Comparison of ENCODE assay signal across 11 mouse cellular contexts in the genomic region with DNA sequence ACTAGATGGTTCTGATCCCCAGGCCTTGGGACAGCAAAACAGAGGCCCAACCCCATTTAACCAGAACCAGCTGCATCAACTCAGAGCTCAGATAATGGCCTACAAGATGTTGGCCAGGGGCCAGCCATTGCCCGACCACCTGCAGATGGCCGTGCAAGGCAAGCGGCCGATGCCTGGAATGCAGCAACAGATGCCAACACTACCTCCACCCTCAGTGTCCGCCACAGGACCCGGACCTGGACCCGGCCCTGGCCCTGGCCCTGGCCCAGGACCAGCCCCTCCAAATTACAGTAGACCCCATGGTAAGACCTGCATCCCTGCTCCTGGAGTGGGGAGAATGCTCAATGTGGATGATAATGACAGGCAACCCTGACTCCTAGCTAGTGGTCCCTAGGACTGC. TPM values are rescaled to one million over a fixed set of nuclear protein-coding genes. Genes with fewer than 3 reads are reported as not detected.
DNase-seq lines count a peak whose midpoint lies in the region; ATAC-seq and TF ChIP-seq lines count a peak whose summit lies in the region.
"Had no signal": no experiment of that assay in that cellular context is flagged by ENCODE, and none has a peak within 500 bp of the region (broad histone marks: within the 10 kb centered on the region; RNA-seq: fewer than 3 reads in every experiment).

No protein-coding gene starts in this region.

- H3K9me3 ChIP-seq in heart, embryonic 12.5 days (replicated peaks) = no peaks in the 10 kb centered on the region
- no peaks in the 10 kb centered on the region for H3K9me3 ChIP-seq in lung, embryonic 14.5 days (ENCODE audit: low read depth, low read length)

- ATAC-seq in heart, embryonic 12.5 days (ENCODE audit: insufficient number of reproducible peaks, low FRiP score) = peak; percentile 34; the same call in 1 of the 2 replicates
- no peak for ATAC-seq in lung, embryonic 14.5 days (ENCODE audit: insufficient read depth)

- no peak overlapping the region for H3K9ac ChIP-seq in heart, embryonic 12.5 days
- H3K9ac ChIP-seq in lung, embryonic 14.5 days = no peak overlapping the region

- no peak overlapping the region for H3K4me3 ChIP-seq in heart, embryonic 12.5 days
- no peak overlapping the region for H3K4me3 ChIP-seq in lung, embryonic 14.5 days (ENCODE audit: low read depth, low read length)

- H3K4me2 ChIP-seq in heart, embryonic 12.5 days = no peak overlapping the region
- no peak overlapping the region for H3K4me2 ChIP-seq in lung, embryonic 14.5 days
- H3K4me2 ChIP-seq: liver, embryonic 11.5 days had no signal

- intact Hi-C loops in heart, postnatal 14 days (cut with DNase I) = no loop called here
- intact Hi-C loops in left cerebral cortex, postnatal 25 days (cut with DNase I) = no loop called here

- 45% methylated on average over 7 of the region's 7 CpGs for WGBS in heart, embryonic 12.5 days
- 43% methylated on average over 7 of the region's 7 CpGs for WGBS in lung, embryonic 14.5 days

- peaks cover 87% of the 10 kb centered on the region for H3K36me3 ChIP-seq in heart, embryonic 12.5 days
- peaks cover 93% of the 10 kb centered on the region for H3K36me3 ChIP-seq in lung, embryonic 14.5 days (ENCODE audit: insufficient read depth)

- TF ChIP-seq CTCF in lung, embryonic 14.5 days (IDR thresholded peaks at IDR 0.05; ENCODE audit: low read depth) = no peak

- peaks cover 22% of the 10 kb centered on the region for H3K4me1 ChIP-seq in heart, embryonic 12.5 days (replicated peaks)
- no peaks in the 10 kb centered on the region for H3K4me1 ChIP-seq in lung, embryonic 14.5 days (ENCODE audit: insufficient read depth)

- no peak overlapping the region for H3K27ac ChIP-seq in heart, embryonic 12.5 days (ENCODE audit: poor library complexity, severe bottlenecking)
- no peak overlapping the region for H3K27ac ChIP-seq in lung, embryonic 14.5 days (ENCODE audit: low read depth)

- no peak for DNase-seq in heart, postnatal 14 days
- DNase-seq in lung, embryonic 14.5 days = peak; percentile 37
- DNase-seq in lung, postnatal 25 days (ENCODE audit: low spot score) = no peak
- DNase-seq in NIH3T3 (ENCODE audit: low read depth) = peak; percentile 57
- DNase-seq in cerebellum, postnatal 25 days = peak; percentile 48 to 69
- no peak for DNase-seq in left cerebral cortex, postnatal 25 days (ENCODE audit: low spot score in 2 of 2)
- DNase-seq: gastrocnemius, postnatal 36 days; kidney, adult 9 months; lung, postnatal 10 days had no signal

- no peaks in the 10 kb centered on the region for H3K27me3 ChIP-seq in heart, embryonic 12.5 days (replicated peaks)
- H3K27me3 ChIP-seq in lung, embryonic 14.5 days (ENCODE audit: insufficient read depth, low read length) = no peaks in the 10 kb centered on the region

RNA-seq across cellular contexts. Expression of gene Smarca4, which starts 19.7 kb away (rescaled TPM):
- 76.0 and 78.5 TPM in 2 replicates for polyA plus RNA-seq in heart, embryonic 12.5 days (2016; fragmentation: Nextera tagmentation; extraction: Ambion mirVana)
- 10 to 100 TPM; 46.5 to 51.6 TPM for total RNA-seq in heart, postnatal 14 days (2021)
- polyA plus RNA-seq in lung, embryonic 14.5 days (2014; fragmentation: Nextera tagmentation; extraction: Ambion mirVana) = 106 and 114 TPM in 2 replicates
- 100 to 1,000 TPM; 117 to 118 TPM for total RNA-seq in left cerebral cortex, postnatal 25 days (2021)

RNA-seq across cellular contexts. Expression of gene Yipf2, which starts 43.0 kb away (rescaled TPM):
- polyA plus RNA-seq in heart, embryonic 12.5 days (2016; fragmentation: Nextera tagmentation; extraction: Ambion mirVana) = 12.9 and 14.8 TPM in 2 replicates
- 1 to 10 TPM; 6.6 to 7.0 TPM for total RNA-seq in heart, postnatal 14 days (2021)
- polyA plus RNA-seq in lung, embryonic 14.5 days (2014; fragmentation: Nextera tagmentation; extraction: Ambion mirVana) = 17.0 and 17.9 TPM in 2 replicates
- 10 to 100 TPM; 18.1 to 19.4 TPM for total RNA-seq in left cerebral cortex, postnatal 25 days (2021)

RNA-seq across cellular contexts. Expression of gene Timm29, which starts 43.1 kb away (rescaled TPM):
- polyA plus RNA-seq in heart, embryonic 12.5 days (2016; fragmentation: Nextera tagmentation; extraction: Ambion mirVana) = 33.6 and 34.5 TPM in 2 replicates
- 10 to 100 TPM; 49.4 to 50.7 TPM for total RNA-seq in heart, postnatal 14 days (2021)
- polyA plus RNA-seq in lung, embryonic 14.5 days (2014; fragmentation: Nextera tagmentation; extraction: Ambion mirVana) = 35.6 and 36.3 TPM in 2 replicates
- total RNA-seq in left cerebral cortex, postnatal 25 days (2021) = 10 to 100 TPM; 45.5 to 48.2 TPM

Comparison
In these comparisons a context has a peak if more than half of its experiments do, and no peak if none do; other contexts are left out.
1. DNase-seq: peak in lung, embryonic 14.5 days (single experiment), NIH3T3 (single experiment) and cerebellum, postnatal 25 days (2 of 2); none in heart, postnatal 14 days (0 of 2), lung, postnatal 25 days (single experiment) and left cerebral cortex, postnatal 25 days (0 of 2).